Mouse (Mus musculus) macrophage (primary cell): Measurements from ENCODE around the gene Srgap3. TPM values are rescaled to one million over a fixed set of nuclear protein-coding genes. Genes with fewer than 3 reads are reported as not detected.

Experiments
- H3K27ac ChIP-seq: fragments of 350-480 bp; formaldehyde crosslinking; 2 replicates; pipeline ENCODE4 v1.9.0; 2021
- H3K36me3 ChIP-seq: fragments of 350-480 bp; formaldehyde crosslinking; 2 replicates; pipeline ENCODE4 v1.9.0; 2021; ENCODE audit errors: inconsistent target
- H3K4me3 ChIP-seq: fragments of 350-480 bp; formaldehyde crosslinking; 2 replicates; pipeline ENCODE4 v1.9.0; 2021; ENCODE audit errors: inconsistent target
- H3K79me2 ChIP-seq: fragments of 350-480 bp; formaldehyde crosslinking; 2 replicates; pipeline ENCODE4 v1.9.0; 2021; ENCODE audit errors: inconsistent target
- WGBS: methylation state at CpG from one replicate; pipeline ENCODE4 v1.1.7; 2026; ENCODE audit warnings: inconsistent platforms; ENCODE audit not compliant: missing documents; 5-methylcytosine and 5-hydroxymethylcytosine counted together
- polyA plus RNA-seq: library from polyadenylated mRNA; stranded (reverse); fragments of 250-400 nt; gene quantifications from 3 replicates; pipeline ENCODE4 v1.2.4, GENCODE M21; 2018; ENCODE audit warnings: inconsistent platforms

The Srgap3 gene
- polyA plus RNA-seq, 1 experiment from 2014 or later: 0.42 TPM

DNA sequence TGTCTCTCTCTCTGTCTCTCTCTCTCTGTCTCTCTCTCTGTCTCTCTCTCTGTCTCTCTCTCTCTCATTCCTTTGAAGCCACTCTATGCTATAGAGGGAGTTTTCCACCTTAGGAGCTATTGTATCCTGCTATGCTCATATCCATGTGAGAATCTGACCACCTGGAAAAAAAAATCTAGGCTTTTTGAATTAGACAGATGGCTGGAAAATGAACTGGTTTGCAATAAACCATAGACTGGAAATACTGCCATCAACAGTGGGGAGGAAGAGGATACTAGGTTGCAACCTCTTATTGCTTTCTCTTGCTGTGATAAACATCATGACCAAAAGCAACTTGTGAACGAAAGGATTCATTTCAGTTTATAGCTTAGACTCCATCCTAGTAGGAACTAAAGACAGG, 12.6 kb downstream of the Srgap3 start:
- H3K27ac ChIP-seq: no peak overlapping the region
- no peak overlapping the region for H3K4me3 ChIP-seq
- H3K79me2 ChIP-seq: no peaks in the 10 kb centered on the region
- WGBS: 90% methylated on average over 1 of the region's 1 CpGs
- H3K36me3 ChIP-seq: no peaks in the 10 kb centered on the region

DNA sequence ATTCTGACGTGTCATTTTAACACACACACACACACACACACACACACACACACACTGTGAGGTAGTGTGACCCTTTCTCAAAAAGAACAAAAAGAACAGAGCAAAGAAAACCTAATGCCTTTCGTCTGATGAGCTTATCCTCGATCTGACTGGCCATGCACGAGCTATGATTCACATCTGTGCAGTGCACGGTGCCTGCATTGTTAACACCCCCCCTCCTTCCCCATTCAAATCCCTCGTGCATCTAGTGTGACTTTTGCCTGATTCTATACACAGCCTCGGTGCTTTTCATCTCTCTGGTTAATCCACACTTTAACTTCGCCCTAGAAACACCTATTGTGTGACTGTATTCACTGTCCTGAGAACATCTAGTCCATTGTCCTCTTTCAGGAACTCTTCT, 14.5 kb downstream of the Srgap3 start:
- Histone ChIP-seq H3K4me3 (no peak overlapping the region), H3K36me3 (no peaks in the 10 kb centered on the region), H3K79me2 (no peaks in the 10 kb centered on the region), H3K27ac (no peak overlapping the region)
- 90% methylated on average over 7 of the region's 8 CpGs for WGBS

DNA sequence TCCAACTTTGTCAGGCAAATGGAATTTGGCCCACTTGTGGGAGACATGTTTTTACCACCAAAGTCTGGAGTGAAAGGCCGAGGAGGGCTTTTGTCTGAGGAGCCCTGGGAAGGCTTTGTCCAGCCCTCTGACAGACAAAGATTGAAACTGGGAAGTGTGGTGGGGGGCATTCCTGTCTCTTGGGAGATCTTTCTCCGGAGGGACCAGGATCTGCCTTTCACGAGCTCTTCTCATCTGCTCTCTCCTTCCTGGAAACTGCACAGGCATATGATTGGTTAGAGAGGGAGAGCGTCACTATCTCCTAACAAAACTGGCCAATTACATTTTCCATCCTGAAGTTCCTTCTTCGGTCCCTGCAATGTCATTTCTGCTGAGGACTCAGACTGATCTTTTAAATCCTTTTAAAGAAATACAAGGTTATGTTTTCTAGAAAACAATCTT, 17.0 kb downstream of the Srgap3 start:
- Histone ChIP-seq H3K27ac (no peak overlapping the region), H3K36me3 (no peaks in the 10 kb centered on the region), H3K79me2 (no peaks in the 10 kb centered on the region), H3K4me3 (no peak overlapping the region)
- 88% methylated on average over 5 of the region's 5 CpGs for WGBS

DNA sequence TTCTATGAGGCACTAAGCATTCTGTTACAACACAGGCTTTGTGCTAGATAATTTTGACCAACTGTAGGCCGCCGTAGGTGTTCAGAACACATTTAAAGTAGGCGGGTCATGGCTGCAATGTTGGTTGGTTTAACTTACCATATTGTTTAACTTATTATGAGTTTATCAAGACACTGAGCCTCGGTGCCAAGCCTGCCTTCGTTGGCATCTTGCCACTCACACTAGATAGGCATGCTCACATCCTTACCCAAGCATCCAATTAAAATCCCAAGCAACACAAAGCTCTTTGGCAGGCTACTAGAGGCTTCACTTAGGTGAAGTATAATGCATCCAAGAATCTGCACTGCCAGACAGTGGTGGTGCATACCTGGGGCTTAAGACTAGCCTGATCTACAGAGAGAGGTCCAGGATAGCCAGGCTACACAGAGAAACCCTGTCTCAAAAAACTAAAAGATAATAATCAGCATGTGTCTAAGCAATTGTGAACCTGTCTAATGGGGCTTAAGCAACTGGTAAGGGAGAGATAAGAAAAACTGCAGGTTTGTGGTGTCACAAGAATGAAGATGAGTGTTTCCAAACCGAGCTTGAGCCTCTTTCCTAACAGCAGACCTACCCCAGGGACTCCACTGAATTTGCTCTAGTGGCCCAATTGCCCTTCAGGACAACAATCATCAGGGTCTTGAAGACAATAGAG, 17.6 kb downstream of the Srgap3 start:
- Histone ChIP-seq H3K36me3 (no peaks in the 10 kb centered on the region), H3K27ac (no peak overlapping the region), H3K79me2 (no peaks in the 10 kb centered on the region), H3K4me3 (no peak overlapping the region)
- 84% methylated on average over 6 of the region's 6 CpGs for WGBS

DNA sequence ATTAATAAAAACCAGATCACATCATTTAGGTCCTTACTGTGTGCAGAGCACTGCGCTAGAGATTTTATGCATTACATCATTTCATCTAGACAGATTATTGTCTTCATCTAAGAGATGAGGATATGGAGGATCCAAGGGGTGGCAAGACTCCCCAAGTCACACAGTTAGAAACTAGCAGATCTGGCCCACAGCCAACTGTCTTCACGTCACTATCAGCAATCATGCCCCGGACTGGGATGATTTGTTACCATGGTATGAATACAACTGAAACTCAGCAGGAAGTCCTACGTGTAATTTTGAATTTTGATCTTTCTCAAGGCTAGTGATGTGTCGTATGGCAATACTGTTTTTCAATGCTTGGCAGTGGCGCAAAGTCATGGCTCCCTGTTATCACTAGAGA, 18.2 kb downstream of the Srgap3 start:
- no peaks in the 10 kb centered on the region for H3K79me2 ChIP-seq
- WGBS: 95% methylated on average over 6 of the region's 6 CpGs
- H3K4me3 ChIP-seq: no peak overlapping the region
- no peak overlapping the region for H3K27ac ChIP-seq
- H3K36me3 ChIP-seq: no peaks in the 10 kb centered on the region

DNA sequence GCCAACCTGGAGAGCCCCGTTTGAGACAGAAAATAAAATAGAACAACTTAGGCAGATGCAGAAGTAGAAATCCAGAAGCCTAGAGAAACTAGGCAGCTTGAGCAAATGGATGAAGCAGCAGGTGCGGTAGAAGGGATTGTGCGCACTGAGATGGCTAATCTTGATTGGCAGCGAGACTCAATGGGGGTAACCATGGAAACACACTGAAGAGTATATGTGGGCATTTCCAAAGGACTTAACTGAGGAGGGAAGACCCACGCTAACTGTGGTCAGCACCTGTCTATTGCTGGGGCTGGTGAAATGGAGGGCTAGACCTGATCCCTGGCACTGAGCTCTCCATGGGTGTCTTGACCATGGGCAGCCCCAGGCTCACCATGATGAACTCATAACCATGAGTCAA, 19.7 kb downstream of the Srgap3 start:
- H3K79me2 ChIP-seq: no peaks in the 10 kb centered on the region
- 94% methylated on average over 5 of the region's 5 CpGs for WGBS
- no peak overlapping the region for H3K27ac ChIP-seq
- H3K4me3 ChIP-seq: no peak overlapping the region
- H3K36me3 ChIP-seq: no peaks in the 10 kb centered on the region

DNA sequence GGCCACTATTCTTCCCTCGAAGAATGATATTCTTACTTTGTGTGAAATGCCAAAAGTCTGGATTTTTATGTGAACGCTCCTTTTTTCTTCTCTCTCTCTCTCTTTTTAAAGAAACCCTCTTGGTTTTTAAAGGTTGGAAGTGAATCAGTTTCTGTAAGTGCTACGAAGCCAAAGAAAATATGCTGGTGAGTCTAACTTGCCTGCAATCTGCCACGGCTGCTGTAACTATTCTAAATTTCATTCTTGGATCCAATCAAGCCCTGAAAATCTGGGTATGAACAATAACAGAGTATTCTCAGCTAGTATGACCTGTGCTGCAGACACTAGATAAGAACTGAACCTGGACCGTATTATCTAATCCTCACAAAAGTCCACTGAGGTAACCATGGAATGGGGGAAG, 21.1 kb downstream of the Srgap3 start:
- H3K4me3 ChIP-seq: no peak overlapping the region
- no peaks in the 10 kb centered on the region for H3K36me3 ChIP-seq
- H3K79me2 ChIP-seq: no peaks in the 10 kb centered on the region
- 91% methylated on average over 5 of the region's 5 CpGs for WGBS
- no peak overlapping the region for H3K27ac ChIP-seq

DNA sequence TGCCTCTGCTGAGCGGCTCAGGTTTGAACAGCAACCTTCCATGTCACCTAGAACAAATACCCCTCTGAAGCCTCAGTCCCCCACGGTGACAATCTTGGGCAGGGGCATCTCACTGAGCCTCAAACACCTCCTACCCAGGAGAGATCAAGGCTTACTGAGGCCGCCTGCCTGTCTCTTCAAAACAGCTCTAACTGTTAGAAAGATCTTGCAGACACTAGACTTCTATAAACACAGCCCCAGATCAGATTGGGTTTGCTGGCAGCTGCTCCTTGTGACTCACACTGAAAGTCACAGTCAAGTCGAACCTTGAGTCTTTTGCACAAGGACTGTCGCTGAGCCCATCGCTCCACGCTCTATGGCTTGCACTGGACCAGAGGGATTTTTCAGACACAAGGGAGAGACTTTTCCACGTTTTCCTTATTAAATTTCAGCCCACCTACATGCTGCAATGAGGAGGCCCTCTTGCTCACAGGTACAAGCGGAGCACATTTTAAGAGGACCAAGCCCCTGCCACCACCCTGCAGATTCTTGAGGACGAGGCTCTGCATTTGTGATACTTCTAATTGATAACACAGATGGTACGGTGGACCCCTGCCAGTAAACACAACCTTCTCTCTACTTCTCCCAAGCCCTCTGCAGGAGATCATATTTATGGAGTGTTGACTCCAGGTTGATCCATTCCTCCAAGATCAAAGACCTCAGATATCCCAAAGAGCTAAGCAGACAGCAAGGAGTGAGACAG, 21.7 kb downstream of the Srgap3 start:
- Histone ChIP-seq H3K4me3 (no peak overlapping the region), H3K36me3 (no peaks in the 10 kb centered on the region), H3K27ac (no peak overlapping the region), H3K79me2 (no peaks in the 10 kb centered on the region)
- WGBS: 84% methylated on average over 11 of the region's 11 CpGs

DNA sequence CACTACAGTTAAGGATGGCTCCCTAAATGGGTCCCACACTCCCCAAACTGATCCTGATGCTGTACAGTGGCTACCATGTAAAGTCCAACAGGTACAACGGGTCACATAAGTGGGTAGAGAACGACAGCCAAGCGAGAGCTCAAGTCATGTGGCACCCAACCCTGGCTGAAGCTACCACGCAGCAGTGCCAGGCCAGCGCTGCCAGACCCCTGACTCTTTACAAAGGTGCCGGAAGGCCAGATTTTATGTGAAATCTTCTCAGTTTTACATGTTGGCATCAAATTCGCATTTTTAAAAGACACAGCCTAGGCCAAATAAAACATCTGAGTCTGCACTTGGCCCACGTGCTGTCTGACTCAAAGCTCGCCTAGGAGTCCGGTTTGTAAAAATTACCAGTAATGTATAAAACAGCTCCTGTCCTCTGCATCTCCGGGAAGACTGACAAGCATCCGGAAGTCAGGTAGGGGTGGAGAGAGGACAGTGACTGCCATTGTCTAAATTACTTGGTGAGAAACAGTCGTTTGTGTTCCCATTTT, 22.4 kb downstream of the Srgap3 start:
- WGBS: 93% methylated on average over 13 of the region's 13 CpGs
- no peaks in the 10 kb centered on the region for H3K79me2 ChIP-seq
- H3K36me3 ChIP-seq: no peaks in the 10 kb centered on the region
- no peak overlapping the region for H3K4me3 ChIP-seq
- no peak overlapping the region for H3K27ac ChIP-seq

DNA sequence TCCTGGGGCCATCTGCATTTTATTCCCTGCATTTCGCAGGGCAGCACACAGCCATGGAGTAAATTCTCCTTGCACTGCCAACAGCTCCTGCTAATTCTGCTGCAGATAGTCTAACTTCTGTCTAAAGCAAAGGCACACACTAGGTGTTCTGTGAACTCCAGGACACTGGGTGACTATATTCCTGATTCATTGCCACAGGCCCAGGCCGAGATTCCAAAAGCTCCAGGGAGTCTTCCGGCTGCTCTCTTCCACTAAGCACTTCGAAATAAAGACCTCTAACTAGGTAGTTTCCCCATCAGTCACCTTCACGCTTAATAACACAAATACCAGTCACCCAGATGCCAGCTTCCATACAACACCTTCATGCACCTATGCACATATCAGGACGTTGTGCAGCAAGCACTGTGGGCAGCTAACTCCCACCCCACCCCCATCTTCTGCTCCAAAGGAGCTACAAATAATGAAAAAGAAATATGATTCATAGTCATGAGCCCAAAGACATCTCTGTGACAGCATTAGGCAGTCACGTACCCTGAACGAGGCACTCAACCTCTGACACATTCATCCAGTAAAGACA, 26.4 kb downstream of the Srgap3 start:
- no peaks in the 10 kb centered on the region for H3K36me3 ChIP-seq
- no peaks in the 10 kb centered on the region for H3K79me2 ChIP-seq
- WGBS: 88% methylated on average over 8 of the region's 8 CpGs

DNA sequence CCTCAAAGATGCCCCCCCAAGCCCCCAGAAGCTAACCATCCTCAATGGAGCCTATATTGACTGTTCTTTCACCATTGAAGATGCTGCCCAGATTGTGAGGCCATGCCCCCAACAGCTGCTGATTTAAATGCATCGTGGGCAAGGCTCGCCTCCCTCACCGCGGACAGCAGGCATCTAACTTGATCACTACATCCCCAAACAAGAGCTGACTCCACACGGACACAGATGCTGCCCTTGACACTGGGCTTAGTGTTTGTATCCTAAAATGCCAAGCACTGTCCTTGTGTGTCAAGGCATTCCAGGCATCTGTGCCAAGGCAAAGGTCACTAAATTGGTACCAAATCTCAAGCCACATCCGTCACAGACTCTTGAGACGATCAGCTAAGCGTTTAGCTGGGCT, 29.3 kb downstream of the Srgap3 start:
- no peak overlapping the region for H3K4me3 ChIP-seq
- H3K79me2 ChIP-seq: no peaks in the 10 kb centered on the region
- H3K27ac ChIP-seq: no peak overlapping the region
- WGBS: 94% methylated on average over 8 of the region's 8 CpGs
- H3K36me3 ChIP-seq: no peaks in the 10 kb centered on the region

More for the DNA sequence above, 26.4 kb downstream of the Srgap3 start:
- H3K27ac ChIP-seq: no peak overlapping the region
- no peak overlapping the region for H3K4me3 ChIP-seq

DNA sequence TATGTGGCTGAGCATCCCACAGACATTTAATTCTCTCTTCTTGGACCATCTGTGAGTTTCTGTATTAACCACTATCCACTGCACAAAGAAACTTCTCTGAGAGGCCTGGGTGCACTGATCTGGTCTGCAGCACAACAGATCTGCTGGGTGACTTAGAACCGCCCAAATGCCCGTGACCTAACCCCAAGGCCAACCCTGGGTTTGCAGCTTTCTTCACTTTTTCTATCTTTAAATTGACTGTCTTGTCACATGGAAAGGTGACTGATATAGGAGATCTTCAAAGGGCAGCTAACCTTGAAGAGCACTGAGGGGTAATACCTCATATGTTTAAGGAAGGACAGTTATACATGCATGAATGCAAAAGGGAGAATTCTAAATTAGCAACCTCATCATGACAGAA, 30.8 kb downstream of the Srgap3 start:
- Histone ChIP-seq H3K4me3 (no peak overlapping the region), H3K27ac (no peak overlapping the region), H3K36me3 (no peaks in the 10 kb centered on the region), H3K79me2 (no peaks in the 10 kb centered on the region)
- WGBS: 93% methylated on average over 2 of the region's 2 CpGs

DNA sequence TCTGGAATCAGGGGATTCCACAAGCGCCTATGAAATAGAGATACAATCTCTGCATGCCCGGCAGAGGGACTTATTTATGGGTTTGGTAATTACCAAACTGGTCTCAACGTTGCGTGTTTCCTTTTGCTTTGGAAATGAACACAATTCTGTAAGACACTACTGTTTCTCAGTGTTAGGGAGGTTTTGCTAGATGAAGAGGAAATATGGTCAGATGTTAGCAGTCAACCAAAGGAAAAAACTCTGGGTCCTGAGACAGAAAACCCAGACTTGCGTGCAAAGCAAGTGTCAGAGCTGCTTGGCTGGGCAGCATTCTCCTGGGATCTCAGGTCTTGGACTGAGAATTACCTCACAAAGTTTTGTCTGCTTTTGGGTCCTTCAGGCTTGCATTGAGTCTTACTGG, 34.5 kb downstream of the Srgap3 start:
- WGBS: 93% methylated on average over 5 of the region's 5 CpGs
- Histone ChIP-seq H3K79me2 (no peaks in the 10 kb centered on the region), H3K27ac (no peak overlapping the region), H3K4me3 (no peak overlapping the region), H3K36me3 (no peaks in the 10 kb centered on the region)

DNA sequence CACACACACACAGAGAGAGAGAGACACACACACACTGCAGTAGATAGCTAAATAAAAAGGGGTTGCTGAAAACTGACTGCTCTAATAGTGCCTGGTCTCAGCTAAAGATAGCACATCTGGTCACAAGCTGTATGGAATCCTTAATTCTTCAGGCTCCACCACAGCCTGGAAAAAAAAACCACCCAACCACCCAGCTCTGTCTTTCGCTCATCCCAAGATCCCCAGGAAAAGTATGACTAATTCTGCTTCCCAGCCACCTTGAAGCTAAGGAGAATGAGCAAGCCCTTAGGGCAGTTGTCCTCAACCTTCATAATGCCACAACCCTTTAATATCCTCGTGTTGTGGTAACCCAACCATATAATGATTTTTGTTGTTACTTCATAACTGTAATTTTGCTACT, 37.4 kb downstream of the Srgap3 start:
- Histone ChIP-seq H3K27ac (no peak overlapping the region), H3K79me2 (no peaks in the 10 kb centered on the region), H3K4me3 (no peak overlapping the region), H3K36me3 (no peaks in the 10 kb centered on the region)
- WGBS: 82% methylated on average over 2 of the region's 2 CpGs
